Mouse (Mus musculus) midbrain, embryonic 14.5 days (tissue): ENCODE data around the gene Mogat2. TPM values are rescaled to one million over a fixed set of nuclear protein-coding genes. Genes with fewer than 3 reads are reported as not detected.
A peak's percentile ranks its signal among the peaks of the same experiment; 100 is the strongest.

Experiments
- ATAC-seq: fragments of 200-750 bp; cut with Nextera tagmentation; 2 replicates; pipeline ENCODE4 v1.8.0; 2017; ENCODE audit warnings: moderate number of reproducible peaks, moderate library complexity; ENCODE audit not compliant: low FRiP score, low TSS enrichment
- DNase-seq: peaks from one replicate; pipeline ENCODE4 v3.0.0-alpha.2; 2015
- H3K27ac ChIP-seq: fragments of 300-500 bp; sonication (generic); replicated peaks from 2 replicates; pipeline ENCODE4 v1.5.1; 2014; ENCODE audit warnings: mild to moderate bottlenecking, low read depth, low read length, moderate library complexity
- H3K27me3 ChIP-seq: fragments of 300-500 bp; sonication (generic); 2 replicates; pipeline ENCODE4 v1.6.1; 2014; ENCODE audit warnings: low read length, control low read depth, mixed read lengths; ENCODE audit not compliant: control insufficient read depth, insufficient read depth
- H3K36me3 ChIP-seq: fragments of 300-500 bp; sonication (generic); 2 replicates; pipeline ENCODE4 v1.6.1; 2014; ENCODE audit warnings: low read length, control low read depth; ENCODE audit not compliant: control insufficient read depth, insufficient read depth
- H3K4me1 ChIP-seq: fragments of 300-500 bp; sonication (generic); 2 replicates; pipeline ENCODE4 v1.6.1; 2014; ENCODE audit warnings: mild to moderate bottlenecking, antibody characterized with exemption, low read length, control low read depth; ENCODE audit not compliant: control insufficient read depth, insufficient read depth
- H3K4me2 ChIP-seq: fragments of 300-500 bp; sonication (generic); 2 replicates; pipeline ENCODE4 v1.6.1; 2014; ENCODE audit warnings: mild to moderate bottlenecking, low read length, moderate library complexity
- H3K4me3 ChIP-seq: fragments of 300-500 bp; sonication (generic); replicated peaks from 2 replicates; pipeline ENCODE4 v1.5.1; 2014; ENCODE audit warnings: low read depth, low read length
- H3K9ac ChIP-seq: fragments of 300-500 bp; sonication (generic); replicated peaks from 2 replicates; pipeline ENCODE4 v1.6.1; 2014; ENCODE audit warnings: mild to moderate bottlenecking, low read length, moderate library complexity
- H3K9me3 ChIP-seq: fragments of 300-500 bp; sonication (generic); 2 replicates; pipeline ENCODE4 v1.6.1; 2016; ENCODE audit warnings: low read length, control low read depth, mixed read lengths; ENCODE audit not compliant: control insufficient read depth
- WGBS: fragments of 180-500 bp; shearing (Covaris S2); extraction: QIAGEN DNeasy Blood & Tissue Kit; methylation state at CpG from one replicate; pipeline ENCODE4 v1.1.7; 2014; 5-methylcytosine and 5-hydroxymethylcytosine counted together
- polyA plus RNA-seq: library from polyadenylated mRNA; unstranded; fragments of >200 nt; fragmentation: Nextera tagmentation; extraction: Ambion mirVana; gene quantifications from 2 replicates; pipeline ENCODE4 v1.2.1, GENCODE M21; 2014

Gene Mogat2
- polyA plus RNA-seq, 1 experiment from 2014 or later, result 2.1 TPM

- peak overlapping the region; percentile 83 for H3K27ac ChIP-seq
These were observed 56.6 kb downstream of the Mogat2 start for GRCm38 (mm10) chr7:99181619-99182431.

GRCm38 (mm10) chr7:99180162-99180561, 58.3 kb downstream of the Mogat2 start:
- no peak overlapping the region for H3K9ac ChIP-seq
- DNase-seq (no peak), ATAC-seq (no peak)
- H3K4me1 ChIP-seq, result peaks cover 6% of the 10 kb centered on the region; the same call in 1 of the 2 replicates
- no peak overlapping the region for H3K4me2 ChIP-seq
- H3K4me3 ChIP-seq, result no peak overlapping the region
- no peak overlapping the region for H3K27ac ChIP-seq
- no peaks in the 10 kb centered on the region for H3K36me3 ChIP-seq
- WGBS, result 91% methylated on average over 1 of the region's 1 CpGs
- no peaks in the 10 kb centered on the region for H3K9me3 ChIP-seq
- peaks cover 15% of the 10 kb centered on the region; the same call in 1 of the 2 replicates for H3K27me3 ChIP-seq

More at GRCm38 (mm10) chr7:99181619-99182431, 56.6 kb downstream of the Mogat2 start:
- Histone ChIP-seq H3K27me3 (peaks cover 15% of the 10 kb centered on the region; the same call in 1 of the 2 replicates), H3K36me3 (no peaks in the 10 kb centered on the region), H3K4me3 (peak overlapping the region; percentile 73), H3K4me1 (peaks cover 6% of the 10 kb centered on the region; the same call in 1 of the 2 replicates), H3K4me2 (peak overlapping the region; percentile 96), H3K9me3 (no peaks in the 10 kb centered on the region), H3K9ac (peak overlapping the region; percentile 86)
- no peak; the same call in 1 of the 2 replicates for ATAC-seq
- 21% methylated on average over 14 of the region's 14 CpGs for WGBS
- no peak for DNase-seq

GRCm38 (mm10) chr7:99179271-99179670, 59.1 kb downstream of the Mogat2 start:
- WGBS, result 87% methylated on average over 9 of the region's 9 CpGs
- Histone ChIP-seq H3K36me3 (no peaks in the 10 kb centered on the region), H3K4me3 (no peak overlapping the region), H3K4me2 (no peak overlapping the region), H3K27ac (no peak overlapping the region), H3K9me3 (no peaks in the 10 kb centered on the region), H3K9ac (no peak overlapping the region), H3K4me1 (peaks cover 6% of the 10 kb centered on the region; the same call in 1 of the 2 replicates), H3K27me3 (peaks cover 15% of the 10 kb centered on the region; the same call in 1 of the 2 replicates)
- no peak for DNase-seq
- ATAC-seq, result no peak

- no peaks in the 10 kb centered on the region for H3K9me3 ChIP-seq
These were observed 61.0 kb downstream of the Mogat2 start for GRCm38 (mm10) chr7:99177386-99177785.

GRCm38 (mm10) chr7:99175666-99176065, 62.8 kb downstream of the Mogat2 start:
- Histone ChIP-seq H3K4me1 (no peaks in the 10 kb centered on the region), H3K27ac (no peak overlapping the region), H3K27me3 (no peaks in the 10 kb centered on the region), H3K4me3 (no peak overlapping the region), H3K36me3 (no peaks in the 10 kb centered on the region), H3K9ac (no peak overlapping the region), H3K9me3 (no peaks in the 10 kb centered on the region), H3K4me2 (no peak overlapping the region)
- DNase-seq (no peak), ATAC-seq (no peak)
- 92% methylated on average over 9 of the region's 9 CpGs for WGBS

More at GRCm38 (mm10) chr7:99177386-99177785, 61.0 kb downstream of the Mogat2 start:
- H3K27me3 ChIP-seq, result peaks cover 9% of the 10 kb centered on the region; the same call in 1 of the 2 replicates
- ATAC-seq, result no peak
- no peaks in the 10 kb centered on the region for H3K36me3 ChIP-seq
- peaks cover 6% of the 10 kb centered on the region; the same call in 1 of the 2 replicates for H3K4me1 ChIP-seq
- no peak overlapping the region for H3K27ac ChIP-seq
- WGBS, result 58% methylated on average over 5 of the region's 5 CpGs
- H3K4me2 ChIP-seq, result no peak overlapping the region
- H3K9ac ChIP-seq, result no peak overlapping the region
- no peak for DNase-seq
- no peak overlapping the region for H3K4me3 ChIP-seq

GRCm38 (mm10) chr7:99175118-99175517, 63.3 kb downstream of the Mogat2 start:
- WGBS, result 88% methylated on average over 11 of the region's 11 CpGs

GRCm38 (mm10) chr7:99174006-99174405, 64.4 kb downstream of the Mogat2 start:
- ATAC-seq (no peak), DNase-seq (no peak)
- Histone ChIP-seq H3K27me3 (no peaks in the 10 kb centered on the region), H3K9me3 (no peaks in the 10 kb centered on the region), H3K9ac (no peak overlapping the region), H3K27ac (no peak overlapping the region), H3K4me3 (no peak overlapping the region), H3K36me3 (no peaks in the 10 kb centered on the region), H3K4me1 (no peaks in the 10 kb centered on the region), H3K4me2 (no peak overlapping the region)
- WGBS, result 77% methylated on average over 4 of the region's 4 CpGs

More at GRCm38 (mm10) chr7:99175118-99175517, 63.3 kb downstream of the Mogat2 start:
- DNase-seq (no peak), ATAC-seq (no peak)
- H3K27me3 ChIP-seq, result no peaks in the 10 kb centered on the region
- no peak overlapping the region for H3K4me2 ChIP-seq
- no peak overlapping the region for H3K9ac ChIP-seq
- H3K36me3 ChIP-seq, result no peaks in the 10 kb centered on the region
- no peak overlapping the region for H3K27ac ChIP-seq
- H3K4me1 ChIP-seq, result no peaks in the 10 kb centered on the region
- H3K9me3 ChIP-seq, result no peaks in the 10 kb centered on the region
- H3K4me3 ChIP-seq, result no peak overlapping the region

- Histone ChIP-seq H3K27ac (no peak overlapping the region), H3K4me2 (no peak overlapping the region), H3K27me3 (no peaks in the 10 kb centered on the region), H3K9ac (no peak overlapping the region), H3K9me3 (no peaks in the 10 kb centered on the region), H3K4me1 (no peaks in the 10 kb centered on the region), H3K36me3 (no peaks in the 10 kb centered on the region), H3K4me3 (no peak overlapping the region)
- ATAC-seq (no peak), DNase-seq (no peak)
- WGBS, result 83% methylated on average over 6 of the region's 6 CpGs
These were observed 65.5 kb downstream of the Mogat2 start for GRCm38 (mm10) chr7:99172898-99173297.
